Mouse (Mus musculus) heart, postnatal 0 days (tissue): ENCODE measurements around the gene Fam78b. TPM values are rescaled to one million over a fixed set of nuclear protein-coding genes. Genes with fewer than 3 reads are reported as not detected.

ENCODE experiments used
- ATAC-seq: fragments of 200-750 bp; cut with Nextera tagmentation; 2 replicates; pipeline ENCODE4 v1.8.0; 2017; ENCODE audit warnings: low read depth, moderate number of reproducible peaks, moderate library complexity; ENCODE audit not compliant: insufficient read depth
- DNase-seq: peaks from one replicate; pipeline ENCODE4 v3.0.0-alpha.2; 2016; ENCODE audit warnings: low spot score
- H3K27ac ChIP-seq: fragments of 300-500 bp; sonication (generic); 2 replicates; pipeline ENCODE4 v1.5.1; 2014; ENCODE audit warnings: low read depth, mild to moderate bottlenecking
- H3K27me3 ChIP-seq: fragments of 300-500 bp; sonication (generic); 2 replicates; pipeline ENCODE4 v1.6.1; 2014; ENCODE audit warnings: low read length, mixed read lengths; ENCODE audit not compliant: control insufficient read depth, insufficient read depth
- H3K36me3 ChIP-seq: fragments of 300-500 bp; sonication (generic); replicated peaks from 2 replicates; pipeline ENCODE4 v1.6.1; 2014; ENCODE audit warnings: low read length, mixed read lengths; ENCODE audit not compliant: control insufficient read depth, insufficient read depth
- H3K4me1 ChIP-seq: fragments of 300-500 bp; sonication (generic); 2 replicates; pipeline ENCODE4 v1.6.1; 2014; ENCODE audit warnings: antibody characterized with exemption; ENCODE audit not compliant: control insufficient read depth, insufficient read depth
- H3K4me2 ChIP-seq: fragments of 300-500 bp; sonication (generic); 2 replicates; pipeline ENCODE4 v1.6.1; 2014; ENCODE audit warnings: low read depth, mild to moderate bottlenecking, low read length, moderate library complexity
- H3K4me3 ChIP-seq: fragments of 300-500 bp; sonication (generic); 2 replicates; pipeline ENCODE4 v1.5.1; 2014; ENCODE audit warnings: low read depth, low read length
- H3K9ac ChIP-seq: fragments of 300-500 bp; sonication (generic); replicated peaks from 2 replicates; pipeline ENCODE4 v1.6.1; 2014; ENCODE audit warnings: low read depth, low read length, mixed read lengths
- H3K9me3 ChIP-seq: fragments of 300-500 bp; sonication (generic); replicated peaks from 2 replicates; pipeline ENCODE4 v1.6.1; 2016; ENCODE audit warnings: low read length; ENCODE audit not compliant: control insufficient read depth
- CTCF ChIP-seq: IDR thresholded peaks from 2 replicates; pipeline ENCODE4 v1.5.1; 2016; ENCODE audit warnings: antibody characterized with exemption, control low read depth, low read depth
- EP300 ChIP-seq: IDR thresholded peaks from 2 replicates; pipeline ENCODE4 v1.6.1; 2016; ENCODE audit warnings: antibody characterized with exemption, low read depth
- WGBS: fragments of 180-500 bp; shearing (Covaris S2); extraction: QIAGEN DNeasy Blood & Tissue Kit; methylation state at CpG from one replicate; pipeline ENCODE4 v1.1.7; 2014; 5-methylcytosine and 5-hydroxymethylcytosine counted together
- polyA plus RNA-seq: library from polyadenylated mRNA; unstranded; fragments of >200 nt; fragmentation: Nextera tagmentation; extraction: Ambion mirVana; gene quantifications from 2 replicates; pipeline ENCODE4 v1.2.1, GENCODE M21; 2015
- total RNA-seq: library from RNA; depleted of rRNA; stranded (reverse); fragments of >200 nt; gene quantifications from 2 replicates; pipeline ENCODE4 v1.2.3, GENCODE M21; 2014; ENCODE audit warnings: low replicate concordance

Fam78b gene
- total and polyA plus RNA-seq, 2 experiments from 2014 or later, result 0.63 to 5.6 TPM

DNA sequence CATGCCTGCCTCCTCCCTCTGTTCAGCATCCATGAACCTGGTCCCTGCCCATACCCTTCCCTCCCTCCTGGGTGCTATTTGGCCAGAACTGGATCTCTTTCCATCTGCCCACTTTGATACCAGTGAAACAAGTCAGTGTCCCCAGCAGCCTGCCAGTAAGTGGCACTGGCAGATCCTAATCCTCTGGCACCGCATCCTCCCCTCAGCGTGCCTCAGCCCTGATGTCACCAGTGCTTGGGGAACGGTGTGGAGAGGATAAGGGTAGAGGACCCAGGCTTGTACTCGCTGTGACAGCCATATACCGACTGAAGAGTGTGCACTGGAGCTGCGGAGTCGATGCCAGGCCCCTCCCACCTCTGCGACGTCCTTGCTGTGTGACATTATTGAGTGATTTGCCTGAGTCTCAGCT, 65.7 kb downstream of the Fam78b start:
- no peaks in the 10 kb centered on the region for H3K36me3 ChIP-seq
- 0 out of 2 replicates have a peak, but pooled peaks cover 4% of the 10 kb centered on the region for H3K4me1 ChIP-seq
- ATAC-seq, result no peak
- H3K4me2 ChIP-seq, result no peak overlapping the region
- no peak for DNase-seq
- TF ChIP-seq EP300, result no peak
- TF ChIP-seq CTCF, result no peak
- H3K27ac ChIP-seq, result no peak overlapping the region
- H3K9ac ChIP-seq, result no peak overlapping the region
- no peak overlapping the region for H3K4me3 ChIP-seq
- H3K9me3 ChIP-seq, result no peaks in the 10 kb centered on the region
- H3K27me3 ChIP-seq, result no peaks in the 10 kb centered on the region
- 68% methylated on average over 9 of the region's 9 CpGs for WGBS

- WGBS, result 42% methylated on average over 9 of the region's 9 CpGs
- no peak for ATAC-seq
- TF ChIP-seq EP300 (no peak), CTCF (no peak)
These were observed 68.5 kb downstream of the Fam78b start for GRCm38 (mm10) chr1:167069741-167070140.

DNA sequence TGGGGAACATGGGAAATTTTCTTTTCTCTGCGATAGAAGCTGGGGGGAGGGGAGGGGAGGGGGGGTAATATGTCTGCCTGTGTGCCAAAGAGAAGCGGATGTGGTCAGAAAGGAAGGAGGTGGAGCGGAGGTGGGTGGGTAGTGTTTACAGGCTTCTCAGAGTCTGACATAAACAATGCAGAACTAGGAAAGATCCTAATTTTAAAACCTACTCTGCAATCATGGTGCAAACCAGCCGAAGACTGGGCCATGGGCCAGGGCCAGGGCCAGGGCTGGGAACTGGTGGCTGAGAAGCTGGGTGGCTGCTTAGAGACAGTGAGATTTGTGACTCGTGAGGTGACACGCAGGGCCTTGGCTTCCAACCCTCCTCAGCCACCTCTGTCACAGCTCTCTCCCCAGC, 69.1 kb downstream of the Fam78b start:
- DNase-seq (no peak), ATAC-seq (no peak)
- WGBS, result 37% methylated on average over 6 of the region's 6 CpGs
- H3K27ac ChIP-seq, result no peak overlapping the region
- TF ChIP-seq EP300 (no peak), CTCF (no peak)
- H3K27me3 ChIP-seq, result no peaks in the 10 kb centered on the region
- H3K4me1 ChIP-seq, result no peaks in the 10 kb centered on the region
- H3K36me3 ChIP-seq, result no peaks in the 10 kb centered on the region
- no peak overlapping the region for H3K4me3 ChIP-seq
- no peak overlapping the region for H3K9ac ChIP-seq
- H3K9me3 ChIP-seq, result no peaks in the 10 kb centered on the region
- no peak overlapping the region for H3K4me2 ChIP-seq

More at GRCm38 (mm10) chr1:167069741-167070140, 68.5 kb downstream of the Fam78b start:
- peak; percentile 7 for DNase-seq
- Histone ChIP-seq H3K9ac (no peak overlapping the region), H3K4me2 (no peak overlapping the region), H3K27me3 (no peaks in the 10 kb centered on the region), H3K36me3 (no peaks in the 10 kb centered on the region), H3K4me3 (no peak overlapping the region), H3K9me3 (no peaks in the 10 kb centered on the region), H3K4me1 (no peaks in the 10 kb centered on the region), H3K27ac (no peak overlapping the region)

GRCm38 (mm10) chr1:167075726-167076125, 74.5 kb downstream of the Fam78b start:
- no peaks in the 10 kb centered on the region for H3K9me3 ChIP-seq
- H3K9ac ChIP-seq, result no peak overlapping the region
- DNase-seq, result no peak
- H3K27me3 ChIP-seq, result no peaks in the 10 kb centered on the region
- TF ChIP-seq EP300 (no peak), CTCF (no peak)
- 52% methylated on average over 8 of the region's 8 CpGs for WGBS
- no peak overlapping the region for H3K4me2 ChIP-seq
- no peak overlapping the region for H3K4me3 ChIP-seq
- no peak overlapping the region for H3K27ac ChIP-seq
- no peaks in the 10 kb centered on the region for H3K36me3 ChIP-seq
- no peaks in the 10 kb centered on the region for H3K4me1 ChIP-seq
- ATAC-seq, result no peak

DNA sequence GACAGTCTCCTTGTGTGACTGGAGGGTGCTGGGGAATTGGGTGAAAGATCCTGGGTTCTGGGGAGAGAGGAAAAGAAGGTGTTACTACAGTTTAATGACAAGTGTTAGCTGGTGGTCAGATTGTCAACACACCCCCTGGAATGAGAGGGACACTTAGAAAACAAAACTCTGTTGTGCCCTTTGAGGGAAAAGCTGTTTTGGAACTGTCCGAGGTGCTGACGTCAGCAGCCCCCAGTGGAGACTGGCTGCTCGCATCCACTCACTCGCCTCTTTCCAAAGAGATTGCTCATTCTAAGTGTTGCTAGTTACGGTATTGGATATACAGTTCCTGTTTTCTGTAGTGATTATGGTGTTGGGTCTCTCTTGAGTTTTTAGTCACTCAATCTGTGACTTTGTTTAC, 78.3 kb downstream of the Fam78b start:
- H3K27ac ChIP-seq, result no peak overlapping the region
- H3K4me1 ChIP-seq, result no peaks in the 10 kb centered on the region
- ATAC-seq (no peak), DNase-seq (no peak)
- H3K4me3 ChIP-seq, result no peak overlapping the region
- no peaks in the 10 kb centered on the region for H3K36me3 ChIP-seq
- no peak overlapping the region for H3K4me2 ChIP-seq
- H3K9ac ChIP-seq, result no peak overlapping the region
- H3K27me3 ChIP-seq, result no peaks in the 10 kb centered on the region
- TF ChIP-seq CTCF, result no peak
- no peak for TF ChIP-seq EP300
- H3K9me3 ChIP-seq, result no peaks in the 10 kb centered on the region
- 29% methylated on average over 5 of the region's 5 CpGs for WGBS

DNA sequence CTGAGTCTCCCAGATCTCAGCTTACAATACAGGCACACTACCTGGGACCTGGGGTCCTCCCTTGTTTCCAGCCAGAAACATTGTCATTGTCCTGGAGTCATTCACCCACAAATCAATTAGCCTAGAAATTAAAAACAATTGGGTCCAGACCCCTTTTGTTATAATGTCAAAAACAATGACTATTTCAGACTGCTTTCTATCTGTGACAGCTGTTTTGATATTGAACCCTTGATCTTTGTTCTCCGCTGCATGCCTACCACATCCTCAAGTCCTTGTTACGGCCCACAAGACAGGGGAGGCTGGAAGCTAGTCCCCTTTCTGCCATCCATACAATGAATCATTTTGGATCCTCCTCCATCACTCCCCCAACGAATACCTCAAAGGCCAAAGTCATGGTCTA, 80.7 kb downstream of the Fam78b start:
- no peak overlapping the region for H3K27ac ChIP-seq
- 74% methylated on average over 3 of the region's 3 CpGs for WGBS
- ATAC-seq (no peak), DNase-seq (no peak)
- H3K27me3 ChIP-seq, result no peaks in the 10 kb centered on the region
- H3K4me3 ChIP-seq, result no peak overlapping the region
- no peak overlapping the region for H3K9ac ChIP-seq
- no peaks in the 10 kb centered on the region for H3K36me3 ChIP-seq
- H3K4me1 ChIP-seq, result no peaks in the 10 kb centered on the region
- no peaks in the 10 kb centered on the region for H3K9me3 ChIP-seq
- TF ChIP-seq EP300, result no peak
- TF ChIP-seq CTCF, result no peak
- H3K4me2 ChIP-seq, result no peak overlapping the region
